Mouse (Mus musculus) adrenal gland, adult 2 months (tissue): Measurements from ENCODE around the gene Stat6. TPM values are rescaled to one million over a fixed set of nuclear protein-coding genes. Genes with fewer than 3 reads are reported as not detected.

Experiments used
- polyA plus RNA-seq: library from polyadenylated mRNA; depleted of rRNA; stranded (reverse); fragments of >200 nt; gene quantifications from 2 replicates; pipeline ENCODE4 v1.2.3, GENCODE M21; 2012; rRNA removed
- total RNA-seq, 2 experiments: library from RNA; stranded (reverse); gene quantifications; 2 replicates each; pipeline ENCODE4 v1.2.3; 2021

Stat6 gene
- total and polyA plus RNA-seq, 3 experiments = 83.8 to 109 (median 88.3) TPM

Other genes with a start within 250 kb of the Stat6 start
- 1 to 10 TPM in 1 of 2 experiments, under 1 TPM in 1; 0.93 to 1.8 TPM for gene Stac3, start 141.3 kb upstream of the Stat6 start, total RNA-seq
- 1.5 and 2.5 TPM in 2 replicates for gene Stac3, start 141.3 kb upstream of the Stat6 start, polyA plus RNA-seq
- 10 to 100 TPM; 45.8 to 53.5 TPM for gene Ndufa4l2, start 128.0 kb upstream of the Stat6 start, total RNA-seq
- gene Ndufa4l2, start 128.0 kb upstream of the Stat6 start, polyA plus RNA-seq = 86.0 and 107 TPM in 2 replicates
- 10 to 100 TPM; 43.3 to 48.8 TPM for gene Shmt2, start 120.5 kb upstream of the Stat6 start, total RNA-seq
- 84.2 and 106 TPM in 2 replicates for gene Shmt2, start 120.5 kb upstream of the Stat6 start, polyA plus RNA-seq
- 10 to 100 TPM in 1 of 2 experiments, 1 to 10 TPM in 1; 5.0 to 11.7 TPM for gene Nxph4, start 108.4 kb upstream of the Stat6 start, total RNA-seq
- gene Nxph4, start 108.4 kb upstream of the Stat6 start, polyA plus RNA-seq = 7.4 and 7.8 TPM in 2 replicates
- 100 to 1,000 TPM; 138 to 196 TPM for gene Lrp1, start 21.8 kb upstream of the Stat6 start, total RNA-seq
- gene Lrp1, start 21.8 kb upstream of the Stat6 start, polyA plus RNA-seq = 197 and 201 TPM in 2 replicates
- 1 to 10 TPM; 4.6 to 9.1 TPM for gene Nemp1, start 23.9 kb downstream of the Stat6 start, total RNA-seq
- 1.5 and 2.6 TPM in 2 replicates for gene Nemp1, start 23.9 kb downstream of the Stat6 start, polyA plus RNA-seq
- gene Nab2, start 25.6 kb downstream of the Stat6 start, total RNA-seq = 10 to 100 TPM; 16.9 to 26.6 TPM
- 35.9 and 38.7 TPM in 2 replicates for gene Nab2, start 25.6 kb downstream of the Stat6 start, polyA plus RNA-seq
- gene Myo1a, start 62.2 kb downstream of the Stat6 start, total RNA-seq = 10 to 100 TPM in 1 of 2 experiments, 1 to 10 TPM in 1; 1.1 to 15.1 TPM
- gene Myo1a, start 62.2 kb downstream of the Stat6 start, polyA plus RNA-seq = 0.21 and 4.0 TPM in 2 replicates
- not detected for gene Tac2, start 81.5 kb downstream of the Stat6 start, total RNA-seq
- 0.18 and 0.38 TPM in 2 replicates for gene Tac2, start 81.5 kb downstream of the Stat6 start, polyA plus RNA-seq
- gene Zbtb39, start 96.6 kb downstream of the Stat6 start, total RNA-seq = 10 to 100 TPM; 11.0 to 11.8 TPM
- gene Zbtb39, start 96.6 kb downstream of the Stat6 start, polyA plus RNA-seq = 5.6 and 5.8 TPM in 2 replicates
- 1 to 10 TPM; 8.2 to 8.5 TPM for gene Gpr182, start 108.7 kb downstream of the Stat6 start, total RNA-seq
- 18.5 and 21.0 TPM in 2 replicates for gene Gpr182, start 108.7 kb downstream of the Stat6 start, polyA plus RNA-seq
- 1 to 10 TPM in 1 of 2 experiments, under 1 TPM in 1; 0.41 to 1.5 TPM for gene Rdh1, start 116.7 kb downstream of the Stat6 start, total RNA-seq
- 0.98 and 1.4 TPM in 2 replicates for gene Rdh1, start 116.7 kb downstream of the Stat6 start, polyA plus RNA-seq
- 1 to 10 TPM; 1.1 to 2.9 TPM for gene Rdh16f1, start 116.8 kb downstream of the Stat6 start, total RNA-seq
- 1.5 TPM in 2 replicates for gene Rdh16f1, start 116.8 kb downstream of the Stat6 start, polyA plus RNA-seq
- gene Rdh9, start 133.4 kb downstream of the Stat6 start, total RNA-seq = under 1 TPM in 1 of 2 experiments, not detected in 1; 0.46 TPM
- gene Rdh9, start 133.4 kb downstream of the Stat6 start, polyA plus RNA-seq = 0.22 and 0.31 TPM in 2 replicates
- gene Rdh16, start 158.2 kb downstream of the Stat6 start, total RNA-seq = 1 to 10 TPM in 1 of 2 experiments, under 1 TPM in 1; 0.79 to 1.3 TPM
- 0.12 TPM in 1 of 2 replicates, not detected in the other for gene Rdh16, start 158.2 kb downstream of the Stat6 start, polyA plus RNA-seq
- not detected for gene Rdh19, start 206.9 kb downstream of the Stat6 start, total RNA-seq
- gene Rdh19, start 206.9 kb downstream of the Stat6 start, polyA plus RNA-seq = not detected in 2 replicates
- gene Rdh16f2, start 223.5 kb downstream of the Stat6 start, total RNA-seq = under 1 TPM in 1 of 2 experiments, not detected in 1; 0.23 TPM
- gene Rdh16f2, start 223.5 kb downstream of the Stat6 start, polyA plus RNA-seq = not detected in 2 replicates
- gene Rdh7, start 245.8 kb downstream of the Stat6 start, total RNA-seq = 1 to 10 TPM in 1 of 2 experiments, not detected in 1; 2.0 TPM
- 0.17 TPM in 1 of 2 replicates, not detected in the other for gene Rdh7, start 245.8 kb downstream of the Stat6 start, polyA plus RNA-seq